Mouse (Mus musculus): ENCODE results near the gene Chchd5. TPM values are rescaled to one million over a fixed set of nuclear protein-coding genes. Genes with fewer than 3 reads are reported as not detected.
A peak's percentile ranks its signal among the peaks of the same experiment; 100 is the strongest.

Gene Chchd5
- total RNA-seq, 2 experiments from 2014 or later: 8.4 to 8.7 TPM

DNA sequence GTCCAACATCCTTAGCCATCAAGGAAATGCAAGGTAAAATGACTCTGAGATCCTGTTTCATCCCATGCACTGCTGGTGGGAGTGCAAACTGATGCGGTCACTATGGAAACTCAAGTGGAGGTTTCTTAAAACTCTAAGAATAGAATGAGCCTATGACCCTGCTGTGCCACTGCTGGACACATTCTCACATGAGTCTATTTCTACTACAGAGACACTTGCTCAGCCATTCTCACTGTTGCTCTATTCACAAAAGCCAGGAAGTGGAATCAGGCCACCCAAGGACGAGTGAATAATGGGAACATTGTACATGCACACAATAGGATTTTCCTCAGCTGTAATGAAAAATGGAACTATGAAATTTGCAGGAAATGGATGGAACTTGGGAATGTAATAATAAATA, 19.3 kb downstream of the Chchd5 start:
- intact Hi-C loops (cut with DNase I): no loop called here
- DNase-seq: no peak

DNA sequence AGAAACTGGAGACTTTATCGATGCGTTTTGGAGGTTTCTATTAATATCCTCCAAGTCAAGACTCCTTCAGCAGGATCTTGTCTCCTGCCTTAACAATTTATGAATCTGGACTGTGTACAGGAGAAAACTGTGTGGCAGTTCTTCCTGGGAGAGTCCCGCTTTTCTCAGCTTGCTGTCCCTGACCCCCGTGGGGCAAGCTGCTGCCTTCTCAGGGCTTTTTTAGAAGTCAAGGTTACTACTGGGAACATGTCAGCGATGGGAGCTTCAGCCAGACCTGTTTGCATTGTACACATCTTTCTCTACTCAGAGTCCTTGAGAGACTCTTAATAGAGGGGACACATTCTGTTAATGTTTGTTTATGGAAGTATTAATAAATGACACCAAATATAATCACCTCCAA, 20.9 kb downstream of the Chchd5 start:
- intact Hi-C loops (cut with DNase I): no loop called here
- DNase-seq: no peak

DNA sequence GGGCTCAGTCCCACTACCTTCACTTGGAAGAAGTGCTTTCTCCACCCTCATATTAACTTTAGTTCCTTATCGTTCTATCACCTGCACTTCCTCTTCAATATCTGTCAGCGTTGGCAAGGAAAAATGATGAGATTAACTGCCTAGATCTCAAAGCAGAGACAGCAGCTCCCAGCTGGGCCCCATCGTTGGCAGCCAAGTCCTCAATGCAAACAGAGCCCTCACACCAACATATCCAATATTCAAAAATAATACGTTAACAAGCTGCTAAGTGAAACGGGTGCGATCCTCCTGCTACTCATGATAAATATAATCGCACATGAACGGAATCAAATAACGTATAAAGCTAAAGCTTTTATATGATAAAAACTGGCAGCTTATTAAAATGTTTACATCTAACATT, 21.6 kb downstream of the Chchd5 start:
- DNase-seq: no peak
- intact Hi-C loops (cut with DNase I): no loop called here

DNA sequence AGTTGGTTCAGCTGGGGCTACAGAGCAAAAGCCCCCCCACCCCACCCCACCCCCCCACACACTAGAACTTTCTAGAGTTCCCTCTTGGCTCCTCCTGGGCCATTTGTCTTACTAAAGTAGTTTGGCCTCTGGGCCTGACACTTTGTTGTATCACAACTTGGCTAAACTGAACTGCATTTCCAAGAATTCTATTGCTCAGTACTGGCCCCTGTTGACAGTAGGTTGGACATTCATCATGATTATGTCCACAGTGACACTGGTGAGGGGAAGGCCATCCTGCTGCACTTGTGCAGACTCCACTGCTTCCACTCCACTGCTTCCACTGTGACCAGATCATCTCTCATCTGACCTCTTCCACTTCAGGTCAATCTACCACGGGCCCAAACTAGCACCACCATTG, 23.3 kb downstream of the Chchd5 start:
- no peak for DNase-seq
- intact Hi-C loops (cut with DNase I): no loop called here

DNA sequence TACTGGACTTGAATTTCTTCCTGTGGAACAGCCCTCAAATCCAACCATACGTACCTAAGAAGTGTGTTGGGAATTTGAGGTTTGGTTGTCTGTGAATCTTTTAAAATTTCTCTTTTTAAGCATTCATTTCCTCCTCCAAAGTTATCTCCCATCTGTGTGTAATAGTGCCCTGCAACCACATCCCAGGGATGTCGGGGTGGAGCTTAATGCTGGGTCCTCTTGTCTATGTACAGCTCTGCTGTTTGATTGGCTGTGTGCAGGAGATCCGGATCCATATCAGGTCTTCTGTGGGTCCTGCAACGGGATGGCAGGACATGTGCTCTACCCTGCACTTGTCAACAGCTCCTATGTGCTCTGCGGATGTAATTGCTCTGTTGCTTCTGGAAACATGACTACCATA, 35.3 kb downstream of the Chchd5 start:
- DNase-seq: no peak
- intact Hi-C loops (cut with DNase I): no loop called here

DNA sequence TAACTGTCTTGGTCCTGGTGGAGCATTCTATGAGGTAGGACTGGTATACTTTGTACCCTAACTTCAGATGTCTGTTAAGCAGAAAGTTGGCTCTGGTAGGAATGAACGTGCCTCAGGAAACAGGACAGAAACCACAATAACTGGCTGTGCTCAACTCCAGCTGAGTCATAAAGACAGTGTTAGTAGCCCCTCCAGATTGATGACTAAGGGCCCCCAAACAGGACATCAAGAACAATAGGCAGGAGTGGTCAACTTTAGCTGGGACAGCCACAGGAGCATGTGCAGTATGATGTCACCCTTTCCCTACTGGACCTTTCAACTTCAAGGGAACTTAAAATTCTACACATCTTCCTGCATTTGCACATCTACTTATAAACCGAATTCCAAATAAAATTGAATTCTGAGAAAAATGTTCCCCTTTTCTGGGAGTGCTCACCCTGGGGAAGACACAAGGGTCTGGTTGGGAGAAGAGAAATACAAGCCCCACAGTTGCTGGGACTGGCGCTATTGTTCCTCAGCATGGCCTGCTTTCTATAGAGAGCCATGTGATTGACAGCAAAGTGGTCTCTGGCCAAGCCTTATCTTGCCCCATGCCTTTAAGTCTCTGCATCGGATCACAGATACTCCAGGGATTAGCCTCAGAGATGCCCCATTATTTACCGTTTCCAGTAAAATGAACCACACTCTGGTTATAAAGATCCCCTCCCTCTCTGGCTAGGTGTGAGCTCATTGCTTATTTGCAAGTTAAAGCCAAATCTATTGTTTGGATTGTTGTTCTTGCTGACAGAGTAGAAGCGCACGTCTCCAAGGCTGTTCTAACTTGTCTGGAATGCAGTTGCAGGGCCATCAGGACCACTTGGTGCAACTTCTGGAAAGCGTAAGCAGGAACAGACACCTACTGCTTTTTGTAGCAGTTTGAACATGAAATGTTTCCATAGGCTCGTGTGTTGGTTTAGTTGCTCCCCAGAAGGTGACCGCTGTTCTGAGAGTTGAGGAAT, 37.3 kb downstream of the Chchd5 start:
- no peak for DNase-seq
- intact Hi-C loops (cut with DNase I): no loop called here

DNA sequence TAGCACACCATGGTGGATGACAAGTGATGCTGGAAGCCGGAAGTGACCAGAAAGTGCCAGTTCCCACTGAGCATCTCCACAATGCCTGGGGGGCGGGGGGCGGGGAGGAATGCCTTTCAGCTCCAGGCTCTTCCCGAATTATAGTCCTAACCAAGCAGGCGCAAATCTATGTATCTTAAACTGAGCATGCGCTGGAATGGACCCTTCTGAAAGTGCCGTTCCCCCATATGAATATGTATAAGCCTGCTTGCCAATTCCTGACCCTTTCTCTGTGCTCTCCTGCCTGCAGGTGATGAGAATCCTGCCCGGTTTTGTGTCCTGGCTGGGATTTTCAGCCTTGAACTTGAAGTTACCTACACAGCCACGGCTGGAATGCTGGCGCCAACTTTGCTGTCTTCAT, 43.9 kb downstream of the Chchd5 start:
- intact Hi-C loops (cut with DNase I): no loop called here

DNA sequence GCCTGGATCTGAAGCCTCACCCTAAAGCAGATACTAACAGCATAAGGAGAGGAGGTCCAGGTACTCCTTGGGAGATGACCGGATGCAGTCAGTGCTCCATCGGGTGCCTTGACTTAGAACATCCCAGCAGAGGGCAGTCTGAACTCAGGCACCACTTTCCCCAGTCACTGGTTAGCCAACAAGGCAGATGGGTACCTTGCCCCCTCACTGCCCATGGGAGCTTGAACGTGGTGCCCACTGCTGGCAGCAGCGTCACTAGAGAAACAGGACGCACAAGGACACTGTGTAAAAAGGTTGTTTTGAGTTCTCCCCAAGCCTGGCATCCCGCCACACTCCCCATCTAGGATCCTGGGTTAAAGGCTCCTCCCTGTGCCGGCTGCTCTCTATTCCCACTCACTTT, 45.0 kb downstream of the Chchd5 start:
- peak; percentile 15 to 18 for DNase-seq
- intact Hi-C loops (cut with DNase I): loop anchor here (1.0 kb wide), 1 partner anchor 85 kb away; no protein-coding TSS in a partner anchor

More for the DNA sequence above, 43.9 kb downstream of the Chchd5 start:
- no peak for DNase-seq

DNA sequence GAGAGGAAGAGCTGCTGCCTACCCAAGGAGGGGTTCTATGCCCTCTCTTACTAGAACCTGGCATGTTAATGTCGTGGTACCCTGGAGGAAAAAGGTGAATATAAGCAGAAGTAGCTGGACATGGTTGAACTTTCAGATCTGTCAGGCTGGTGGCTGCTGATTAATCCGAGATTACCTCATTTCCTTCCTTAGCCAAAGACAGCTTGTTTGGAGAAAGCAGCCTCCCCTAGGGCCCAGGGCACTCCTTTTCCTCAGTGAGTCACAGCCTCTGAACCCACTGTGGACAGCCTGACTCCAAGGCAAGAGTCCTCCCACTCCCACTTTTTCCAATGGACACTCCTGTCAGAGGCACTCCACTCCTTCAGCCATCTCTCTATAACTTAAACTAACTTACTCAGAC, 46.1 kb downstream of the Chchd5 start:
- DNase-seq: no peak
- intact Hi-C loops (cut with DNase I): no loop called here

DNA sequence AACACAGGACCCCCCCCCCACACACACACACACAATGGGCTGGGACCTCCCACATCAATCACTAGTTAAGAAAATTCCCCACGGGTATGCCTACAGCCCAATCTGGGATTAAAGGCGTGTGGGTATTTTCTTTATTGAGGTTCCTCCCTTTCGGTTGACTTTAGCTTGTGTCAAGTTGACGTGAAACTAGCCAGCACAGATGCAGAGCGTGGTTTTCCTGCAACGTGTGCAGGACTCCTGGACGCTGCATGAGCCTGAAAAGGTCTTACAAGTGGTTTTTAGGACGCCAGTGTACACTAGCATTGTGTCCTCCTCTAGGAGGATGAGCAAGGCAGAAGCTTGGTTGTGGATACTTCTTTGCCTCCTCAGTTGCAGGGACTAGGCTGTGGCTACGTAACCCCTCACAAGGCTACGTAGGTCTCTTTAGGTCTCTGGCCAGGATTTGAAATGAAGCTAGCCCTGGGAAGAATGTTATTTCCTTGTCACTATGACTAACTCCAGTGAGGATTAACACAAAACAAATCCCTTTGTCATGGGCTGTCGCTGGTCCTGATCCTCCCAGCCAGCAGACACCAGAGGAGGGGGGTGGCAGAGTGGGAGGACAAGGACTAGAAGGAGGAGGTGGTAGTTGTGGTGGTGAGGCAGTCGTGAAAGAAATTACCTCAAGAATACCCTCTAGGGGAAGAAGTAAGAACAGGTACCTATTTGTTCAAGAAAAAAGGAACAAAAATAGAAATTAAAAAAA, 47.3 kb downstream of the Chchd5 start:
- intact Hi-C loops (cut with DNase I): no loop called here
- DNase-seq: no peak

DNA sequence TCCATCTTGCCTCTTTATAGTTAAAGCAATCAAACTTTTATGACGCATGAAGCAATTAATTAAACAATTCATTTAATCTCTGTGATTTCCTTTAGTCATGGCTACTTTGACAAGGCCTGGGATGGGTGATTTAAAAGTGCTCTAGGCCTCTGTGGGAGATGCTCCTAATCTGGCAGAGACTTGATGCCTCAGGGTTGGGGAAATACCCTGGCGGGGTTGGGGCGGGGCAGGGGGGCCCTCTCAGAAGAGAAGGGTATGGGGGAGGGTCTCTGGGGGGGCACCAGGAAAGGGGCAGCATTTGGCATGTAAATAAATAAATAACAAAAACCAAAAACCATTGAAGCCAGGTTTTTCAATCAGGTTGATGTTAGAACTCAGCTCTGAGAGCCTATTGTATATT, 48.2 kb downstream of the Chchd5 start:
- intact Hi-C loops (cut with DNase I): no loop called here
- DNase-seq: no peak

DNA sequence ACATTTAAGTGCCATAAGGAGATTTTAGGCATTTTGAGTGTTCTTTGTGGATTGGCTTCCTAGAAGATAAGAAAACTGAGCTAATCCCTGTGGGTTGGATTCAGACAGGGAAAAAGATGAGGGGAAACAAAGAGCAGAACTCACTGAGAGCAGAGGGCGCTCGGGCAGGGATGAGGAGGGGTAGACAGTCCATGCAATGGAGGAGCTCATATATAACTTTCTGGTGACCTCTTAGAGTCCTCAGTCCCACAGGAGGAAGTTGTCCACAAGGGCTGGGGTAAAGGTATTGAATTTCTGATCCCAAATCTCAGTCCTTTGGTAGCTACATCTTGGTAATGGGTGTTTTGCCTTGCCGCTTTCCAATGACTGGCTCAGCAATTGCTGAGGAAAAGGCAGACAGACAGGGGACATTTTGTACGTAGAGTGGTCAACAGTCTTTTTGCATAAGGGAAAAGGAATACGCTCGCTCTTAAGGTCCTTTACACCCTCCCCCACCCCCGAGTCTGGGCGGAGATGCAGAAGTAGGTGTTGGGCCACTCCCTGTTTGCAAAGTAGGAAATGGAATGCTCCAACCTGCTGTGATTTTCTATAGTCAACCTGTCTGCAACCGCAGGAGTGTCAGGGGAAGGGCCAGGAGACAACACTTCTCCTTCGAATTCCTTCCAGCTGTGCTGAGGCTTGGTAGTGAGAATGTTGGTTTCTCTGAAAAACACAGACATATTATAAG, 48.8 kb downstream of the Chchd5 start:
- intact Hi-C loops (cut with DNase I): no loop called here
- no peak for DNase-seq

DNA sequence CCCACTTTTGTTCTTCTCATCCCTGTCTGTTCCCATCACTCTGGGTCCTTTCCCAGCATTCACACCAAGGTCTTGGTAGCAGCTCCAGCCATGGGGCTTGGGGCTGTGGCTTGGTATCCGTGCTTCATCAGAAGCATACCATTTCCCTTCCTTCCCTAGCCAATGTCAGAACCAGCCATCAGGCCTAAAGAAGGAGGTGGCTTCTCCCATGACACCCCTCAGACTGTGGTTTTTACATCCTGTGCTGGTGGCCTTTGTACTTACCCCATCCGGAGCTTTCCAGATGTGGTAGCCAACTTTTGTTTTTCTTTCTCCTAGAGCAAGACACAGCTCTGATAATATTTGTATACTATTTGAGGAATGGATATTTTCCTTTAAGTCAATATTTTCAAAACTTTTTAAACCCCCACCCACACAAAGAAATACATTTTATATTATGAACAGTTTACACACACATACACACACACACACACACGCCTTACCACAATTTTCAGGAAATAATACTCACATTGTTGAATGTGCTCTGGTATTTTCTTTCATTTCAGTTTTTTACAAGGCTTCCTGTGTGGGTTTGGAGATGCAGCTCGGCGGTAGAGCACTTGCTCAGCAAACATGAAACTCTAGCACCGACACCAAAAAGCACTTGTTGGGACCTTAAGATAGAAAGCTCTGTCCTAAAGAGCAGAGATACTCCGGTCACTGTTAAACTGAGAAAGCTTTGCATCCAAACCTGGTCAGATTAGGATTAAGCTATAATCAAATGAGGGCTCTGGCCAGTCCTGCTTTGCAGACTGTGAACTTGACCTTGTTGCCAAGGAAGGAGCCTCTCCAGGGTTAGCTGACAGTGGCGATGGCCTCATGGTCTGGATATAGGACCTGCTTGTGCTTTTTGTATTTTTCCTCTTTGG, 50.7 kb downstream of the Chchd5 start:
- no peak for DNase-seq
- intact Hi-C loops (cut with DNase I): no loop called here

DNA sequence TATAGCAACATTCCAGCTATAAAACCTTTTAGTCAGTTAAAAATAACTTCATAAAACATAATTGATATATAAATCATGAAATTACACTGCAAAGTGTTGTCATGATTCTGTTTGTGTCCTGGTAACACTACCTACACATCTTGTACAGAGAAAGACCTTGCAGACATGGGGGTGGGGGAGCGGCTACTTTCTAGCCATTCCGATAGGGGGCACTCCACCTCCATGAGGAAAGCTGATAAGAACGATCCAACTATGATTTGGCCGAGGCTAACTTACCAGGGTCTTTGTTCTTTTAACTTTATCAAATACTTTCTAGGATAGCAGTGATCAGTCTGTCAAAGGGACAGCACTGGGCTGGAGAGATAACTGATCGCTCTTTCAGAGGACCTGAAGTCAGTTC, 52.0 kb downstream of the Chchd5 start:
- no peak for DNase-seq
- intact Hi-C loops (cut with DNase I): no loop called here

DNA sequence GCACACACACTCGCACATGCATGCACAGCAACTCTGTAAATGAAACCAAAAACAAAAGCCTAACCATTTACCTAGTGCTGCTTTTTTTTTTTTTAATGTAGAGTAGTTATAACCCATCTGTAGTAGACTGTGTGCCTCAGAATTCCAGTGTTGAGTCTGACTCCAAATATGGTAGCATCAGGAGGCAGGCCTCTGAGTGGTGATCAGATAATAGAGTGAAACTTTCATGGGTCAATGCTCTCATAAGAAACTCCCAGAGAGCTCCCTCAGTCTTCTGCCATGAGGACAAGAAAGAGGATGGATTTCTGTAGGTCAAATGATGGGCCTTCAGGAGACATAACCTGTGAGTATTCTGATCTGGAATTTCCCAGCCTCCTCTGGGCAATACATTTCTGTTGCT, 52.9 kb downstream of the Chchd5 start:
- intact Hi-C loops (cut with DNase I): no loop called here
- no peak for DNase-seq

DNA sequence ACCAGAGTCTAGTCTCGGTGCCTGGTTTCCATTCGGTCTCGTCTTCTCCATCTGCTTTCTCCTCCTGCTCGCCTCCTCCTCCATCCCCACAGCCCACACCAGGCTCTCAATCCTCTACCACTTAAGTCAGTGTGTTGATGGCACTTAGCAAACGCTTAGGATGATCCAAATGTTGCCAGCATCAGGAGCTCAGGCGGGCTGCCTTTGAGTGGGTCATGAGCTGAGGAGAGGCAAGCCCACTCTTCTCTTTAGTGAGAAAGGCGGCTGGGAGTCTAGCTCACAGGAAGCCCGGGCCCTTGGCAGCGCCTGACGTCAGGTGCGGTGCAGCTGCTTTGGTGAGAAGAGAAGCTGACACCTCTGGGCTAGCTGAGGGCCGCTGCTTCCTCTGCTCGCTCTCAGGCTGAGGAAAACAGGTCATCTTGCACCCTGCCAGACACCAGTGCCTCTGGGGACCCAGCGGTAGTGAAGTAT, 54.1 kb downstream of the Chchd5 start:
- no peak for DNase-seq
- intact Hi-C loops (cut with DNase I): no loop called here

All from gastrocnemius, postnatal 36 days (tissue).